Mouse (Mus musculus) forebrain, embryonic 10.5 days (tissue): ENCODE results near the gene Klhl31. TPM values are rescaled to one million over a fixed set of nuclear protein-coding genes. Genes with fewer than 3 reads are reported as not detected.

Experiments used
- DNase-seq: peaks from one replicate; pipeline ENCODE4 v3.0.0-alpha.2; 2017; ENCODE audit warnings: low spot score; ENCODE audit errors: extremely low spot score
- H3K27ac ChIP-seq: fragments of 300-500 bp; sonication (generic); 2 replicates; pipeline ENCODE4 v1.5.1; 2016; ENCODE audit warnings: mild to moderate bottlenecking
- H3K27me3 ChIP-seq: fragments of 300-500 bp; sonication (generic); 2 replicates; pipeline ENCODE4 v1.6.1; 2016; ENCODE audit warnings: mild to moderate bottlenecking; ENCODE audit not compliant: poor library complexity, severe bottlenecking
- H3K36me3 ChIP-seq: fragments of 300-500 bp; sonication (generic); replicated peaks from 2 replicates; pipeline ENCODE4 v1.6.1; 2016; ENCODE audit warnings: mild to moderate bottlenecking, moderate library complexity
- H3K4me1 ChIP-seq: fragments of 300-500 bp; sonication (generic); 2 replicates; pipeline ENCODE4 v1.6.1; 2016
- H3K4me3 ChIP-seq: fragments of 300-500 bp; sonication (generic); 2 replicates; pipeline ENCODE4 v1.5.1; 2016; ENCODE audit warnings: mild to moderate bottlenecking, moderate library complexity
- H3K9me3 ChIP-seq: fragments of 300-500 bp; sonication (generic); 2 replicates; pipeline ENCODE4 v1.6.1; 2016; ENCODE audit warnings: mild to moderate bottlenecking, moderate library complexity
- WGBS: fragments of 180-500 bp; shearing (Covaris S2); methylation state at CpG from one replicate; pipeline ENCODE4 v1.1.7; 2016; 5-methylcytosine and 5-hydroxymethylcytosine counted together
- polyA plus RNA-seq: library from polyadenylated mRNA; unstranded; fragments of >200 nt; fragmentation: Nextera tagmentation; extraction: Ambion mirVana; gene quantifications from 2 replicates; pipeline ENCODE4 v1.2.1, GENCODE M21; 2016

The Klhl31 gene
- 0.20 and 0.22 TPM in 2 replicates for polyA plus RNA-seq

- Histone ChIP-seq H3K9me3 (no peaks in the 10 kb centered on the region), H3K27me3 (no peaks in the 10 kb centered on the region), H3K4me3 (no peak within 1 kb of the TSS), H3K27ac (no peak within 1 kb of the TSS), H3K36me3 (no peaks in the 10 kb centered on the region), H3K4me1 (peaks cover 5% of the 10 kb centered on the region; the same call in 1 of the 2 replicates)
- no peak for DNase-seq
- WGBS, result 65% methylated on average over 10 of the region's 10 CpGs
Measured at GRCm38 (mm10) chr9:77636450-77636951, at the start of gene Klhl31. Klhl31 (plus strand) TSS chr9:77636500.

DNA sequence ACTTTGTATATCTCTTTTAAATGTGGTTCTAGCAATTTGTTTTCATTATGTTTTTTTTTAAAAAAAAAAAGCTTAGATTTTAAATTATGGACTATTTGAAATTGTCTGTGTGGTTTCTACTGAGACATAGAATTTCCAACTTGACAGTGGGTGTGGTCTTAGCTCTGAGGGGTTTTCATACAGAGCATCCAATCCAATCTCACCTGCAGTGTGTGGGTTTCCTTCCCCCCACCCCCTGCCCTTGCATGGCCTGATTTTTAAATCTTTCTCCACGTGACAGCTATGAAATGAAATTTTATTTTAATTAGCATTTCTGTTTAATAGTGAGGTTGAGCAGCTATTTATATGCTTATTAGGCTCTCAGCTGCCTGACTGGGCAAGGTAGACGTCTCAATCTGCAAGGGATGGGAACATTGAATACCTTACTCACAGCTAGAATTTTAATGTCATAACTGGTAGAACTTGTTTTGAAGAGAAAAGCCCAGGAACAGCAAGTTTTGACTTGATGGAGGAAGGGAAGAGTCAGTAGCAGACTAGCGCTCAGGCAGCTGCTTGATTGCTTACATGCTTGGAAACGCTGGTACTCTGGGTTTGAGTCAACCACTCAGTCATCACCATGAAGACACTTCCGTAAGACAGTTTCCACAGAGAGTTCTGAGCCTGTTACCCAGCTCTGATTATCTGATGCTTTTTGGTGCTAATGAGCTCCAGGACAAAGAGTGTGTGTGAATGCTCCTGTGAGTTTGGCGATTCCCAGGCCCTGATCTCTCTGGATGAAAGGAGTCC lies 49.3 kb upstream of the Klhl31 start:
- H3K27ac ChIP-seq, result peak overlapping the region; percentile 13; the same call in 1 of the 2 replicates
- WGBS, result 58% methylated on average over 6 of the region's 6 CpGs

GRCm38 (mm10) chr9:77587616-77588015 lies 48.7 kb upstream of the Klhl31 start:
- no peak for DNase-seq
- Histone ChIP-seq H3K4me3 (no peak overlapping the region), H3K27me3 (no peaks in the 10 kb centered on the region), H3K4me1 (peaks cover 48% of the 10 kb centered on the region), H3K9me3 (no peaks in the 10 kb centered on the region), H3K36me3 (no peaks in the 10 kb centered on the region), H3K27ac (0 out of 2 replicates have a peak overlapping the region, but pooled peaks have one; percentile 13)
- 79% methylated on average over 7 of the region's 7 CpGs for WGBS

More for the DNA sequence above, 49.3 kb upstream of the Klhl31 start:
- H3K36me3 ChIP-seq, result no peaks in the 10 kb centered on the region
- no peaks in the 10 kb centered on the region for H3K9me3 ChIP-seq
- no peaks in the 10 kb centered on the region for H3K27me3 ChIP-seq
- no peak overlapping the region for H3K4me3 ChIP-seq
- H3K4me1 ChIP-seq, result peaks cover 44% of the 10 kb centered on the region
- DNase-seq, result no peak

- Histone ChIP-seq H3K36me3 (no peaks in the 10 kb centered on the region), H3K9me3 (no peaks in the 10 kb centered on the region), H3K27ac (0 out of 2 replicates have a peak overlapping the region, but pooled peaks have one; percentile 54), H3K4me3 (no peak overlapping the region), H3K27me3 (no peaks in the 10 kb centered on the region), H3K4me1 (peaks cover 44% of the 10 kb centered on the region)
- no peak for DNase-seq
- 23% methylated on average over 2 of the region's 2 CpGs for WGBS
Measured at GRCm38 (mm10) chr9:77589496-77589895, 46.8 kb upstream of the Klhl31 start.

DNA sequence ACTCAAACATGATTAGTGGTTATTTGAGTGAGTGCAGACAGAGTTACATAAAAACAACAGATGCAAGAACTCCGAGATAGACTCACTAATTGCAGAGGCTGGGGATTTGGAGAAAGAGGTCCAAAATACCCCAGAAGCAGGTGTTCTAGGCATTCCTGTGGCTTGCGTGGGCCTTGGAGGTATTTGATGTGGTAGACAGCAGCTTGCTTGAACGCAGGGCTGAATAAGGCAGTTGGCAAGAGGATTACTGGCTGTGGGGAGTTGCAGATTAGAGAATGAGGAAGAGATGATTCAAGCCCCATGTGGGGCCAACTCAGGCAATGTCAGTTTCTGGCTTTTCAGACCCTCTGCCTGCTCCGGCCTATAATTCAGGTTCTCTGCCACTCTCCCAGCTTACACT lies 43.9 kb upstream of the Klhl31 start:
- H3K27me3 ChIP-seq, result no peaks in the 10 kb centered on the region
- WGBS, result 55% methylated on average over 4 of the region's 4 CpGs
- no peak overlapping the region for H3K4me3 ChIP-seq
- peaks cover 53% of the 10 kb centered on the region for H3K4me1 ChIP-seq
- H3K36me3 ChIP-seq, result no peaks in the 10 kb centered on the region
- no peak overlapping the region for H3K27ac ChIP-seq
- DNase-seq, result no peak
- H3K9me3 ChIP-seq, result no peaks in the 10 kb centered on the region

- Histone ChIP-seq H3K4me1 (peaks cover 31% of the 10 kb centered on the region), H3K4me3 (peak overlapping the region; percentile 21; the same call in 1 of the 2 replicates), H3K27ac (peak overlapping the region; percentile 81), H3K36me3 (no peaks in the 10 kb centered on the region), H3K9me3 (no peaks in the 10 kb centered on the region), H3K27me3 (no peaks in the 10 kb centered on the region)
- WGBS, result 24% methylated on average over 12 of the region's 12 CpGs
- DNase-seq, result peak; percentile 36
Measured at GRCm38 (mm10) chr9:77595006-77595626, 41.2 kb upstream of the Klhl31 start.

GRCm38 (mm10) chr9:77596355-77596754 lies 39.9 kb upstream of the Klhl31 start:
- peak; percentile 69 for DNase-seq
- WGBS, result 37% methylated on average over 7 of the region's 7 CpGs
- H3K27me3 ChIP-seq, result no peaks in the 10 kb centered on the region
- no peaks in the 10 kb centered on the region for H3K36me3 ChIP-seq
- peaks cover 26% of the 10 kb centered on the region for H3K4me1 ChIP-seq
- no peak overlapping the region for H3K4me3 ChIP-seq
- H3K27ac ChIP-seq, result no peak overlapping the region
- H3K9me3 ChIP-seq, result no peaks in the 10 kb centered on the region

DNA sequence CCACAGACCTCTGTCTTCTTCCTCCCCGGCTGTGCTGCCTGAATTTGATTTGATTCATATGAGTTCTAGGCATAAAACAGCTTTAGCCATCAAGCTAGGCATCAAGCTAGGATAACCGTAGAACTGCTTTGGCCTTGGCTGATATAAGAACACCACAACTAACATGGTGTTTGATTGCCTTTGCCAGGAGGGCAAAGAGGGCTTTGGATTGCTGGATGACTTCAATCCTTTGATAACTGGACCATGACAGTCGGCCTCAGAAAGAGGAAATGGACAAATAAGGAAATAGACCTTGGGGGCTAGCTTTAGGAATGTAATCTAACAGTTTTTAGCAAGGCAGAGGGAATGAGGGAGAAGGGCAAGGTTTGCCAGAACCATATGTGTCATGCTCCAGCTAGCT lies 37.7 kb upstream of the Klhl31 start:
- H3K36me3 ChIP-seq, result no peaks in the 10 kb centered on the region
- H3K27ac ChIP-seq, result no peak overlapping the region
- H3K9me3 ChIP-seq, result no peaks in the 10 kb centered on the region
- DNase-seq, result no peak
- no peak overlapping the region for H3K4me3 ChIP-seq
- H3K27me3 ChIP-seq, result no peaks in the 10 kb centered on the region
- H3K4me1 ChIP-seq, result peaks cover 28% of the 10 kb centered on the region
- WGBS, result 67% methylated on average over 3 of the region's 3 CpGs

DNA sequence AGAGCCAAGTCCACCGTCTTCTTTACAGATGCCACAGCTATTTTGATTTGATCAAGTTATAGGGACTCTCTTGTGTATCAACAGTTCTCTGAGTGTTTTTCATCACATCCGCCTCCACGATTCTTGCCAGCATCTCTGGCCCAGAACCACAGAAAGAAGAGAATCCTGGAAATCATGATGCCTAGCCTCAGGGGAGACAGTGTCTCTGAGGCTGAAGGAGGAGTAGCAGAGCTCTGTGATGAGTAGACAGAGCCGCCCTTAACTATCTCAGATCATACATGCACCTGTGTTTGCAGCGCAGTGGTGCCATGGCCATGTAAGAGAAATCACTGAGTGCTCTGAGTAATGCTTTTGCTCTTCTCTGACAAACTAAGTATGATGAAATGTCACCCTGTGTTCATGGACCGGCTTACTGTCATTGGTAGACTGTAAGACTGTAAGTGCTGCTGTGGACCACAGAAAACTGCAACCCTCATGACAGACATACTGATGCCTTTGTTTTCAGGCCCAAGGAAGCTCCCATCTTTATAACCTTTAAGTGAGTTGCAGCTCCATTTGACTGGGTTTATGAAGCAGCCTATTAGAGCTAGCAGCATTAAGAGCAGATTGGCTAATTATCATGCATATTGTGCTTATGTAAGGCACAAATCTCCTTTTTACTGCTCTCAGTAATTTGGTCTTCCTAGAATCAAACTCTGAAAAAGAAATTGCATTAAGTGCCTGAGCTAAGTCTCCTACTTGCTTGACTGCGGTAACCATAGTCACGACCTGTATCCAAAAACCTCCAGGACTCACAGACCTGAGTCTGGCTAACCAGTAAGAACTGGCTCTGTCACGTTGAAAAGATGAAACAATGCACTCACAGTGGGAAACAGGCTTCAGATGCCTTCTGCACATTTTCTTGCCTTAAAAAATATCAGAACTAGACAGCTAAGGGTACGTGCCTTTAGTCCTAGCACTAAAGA lies 33.7 kb upstream of the Klhl31 start:
- Histone ChIP-seq H3K27ac (peak overlapping the region; percentile 32; the same call in 1 of the 2 replicates), H3K36me3 (no peaks in the 10 kb centered on the region), H3K9me3 (no peaks in the 10 kb centered on the region), H3K4me3 (no peak overlapping the region), H3K27me3 (no peaks in the 10 kb centered on the region), H3K4me1 (peaks cover 9% of the 10 kb centered on the region; the same call in 1 of the 2 replicates)
- WGBS, result 84% methylated on average over 10 of the region's 10 CpGs
- DNase-seq, result no peak

DNA sequence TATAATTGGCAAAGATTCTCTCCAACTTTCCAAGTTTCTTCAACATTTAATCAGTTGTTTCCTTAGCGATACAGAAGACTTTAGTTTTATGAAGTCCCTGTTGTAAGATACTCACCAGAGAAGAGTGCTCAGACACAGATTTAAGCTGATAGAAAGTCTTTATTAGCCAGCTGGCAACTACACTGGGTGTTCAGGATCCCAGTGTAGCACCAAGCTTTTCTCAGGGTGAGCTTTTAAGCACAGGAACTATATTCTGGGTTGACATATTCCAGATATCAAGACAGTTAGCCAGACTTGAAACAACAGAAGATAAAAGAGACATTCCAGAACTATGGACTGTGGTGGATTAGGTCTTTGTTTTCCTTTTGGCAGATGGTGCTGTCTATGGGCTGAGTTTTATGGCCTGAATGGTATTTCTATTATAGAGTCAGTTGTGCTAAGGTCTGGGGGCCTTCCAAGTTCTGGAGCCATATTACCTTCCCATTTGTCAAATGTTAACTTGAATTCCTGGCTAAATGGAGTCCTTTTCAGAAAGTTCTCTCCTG lies 32.3 kb upstream of the Klhl31 start:
- Histone ChIP-seq H3K4me1 (peaks cover 9% of the 10 kb centered on the region; the same call in 1 of the 2 replicates), H3K27me3 (no peaks in the 10 kb centered on the region)
- WGBS, result 96% methylated on average over 1 of the region's 1 CpGs

DNA sequence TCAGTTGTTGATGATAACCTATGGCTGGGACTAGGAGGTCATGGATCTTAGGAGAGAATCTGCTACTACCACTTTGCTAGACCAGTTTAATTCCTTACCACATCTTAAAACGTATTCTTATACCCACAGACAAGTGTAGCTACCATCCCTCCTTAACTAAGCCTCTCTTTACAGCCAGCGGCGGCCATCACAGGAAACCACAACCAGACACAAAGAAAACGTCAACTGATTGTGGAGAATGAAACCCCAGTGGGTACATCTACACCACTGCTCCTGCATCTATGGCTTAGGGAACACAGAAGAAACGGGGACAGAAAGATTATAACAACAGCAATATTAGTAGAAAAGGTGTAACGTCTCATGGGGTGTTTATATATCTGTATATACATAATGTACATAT lies 29.0 kb upstream of the Klhl31 start:
- Histone ChIP-seq H3K27me3 (no peaks in the 10 kb centered on the region), H3K36me3 (no peaks in the 10 kb centered on the region), H3K4me1 (peaks cover 7% of the 10 kb centered on the region; the same call in 1 of the 2 replicates), H3K4me3 (no peak overlapping the region), H3K27ac (no peak overlapping the region), H3K9me3 (no peaks in the 10 kb centered on the region)
- WGBS, result 80% methylated on average over 6 of the region's 6 CpGs
- DNase-seq, result no peak

More for the DNA sequence above, 32.3 kb upstream of the Klhl31 start:
- Histone ChIP-seq H3K4me3 (no peak overlapping the region), H3K9me3 (no peaks in the 10 kb centered on the region), H3K36me3 (no peaks in the 10 kb centered on the region), H3K27ac (no peak overlapping the region)
- no peak for DNase-seq

GRCm38 (mm10) chr9:77607840-77608239 lies 28.5 kb upstream of the Klhl31 start:
- H3K27ac ChIP-seq, result no peak overlapping the region
- no peaks in the 10 kb centered on the region for H3K9me3 ChIP-seq
- no peak overlapping the region for H3K4me3 ChIP-seq
- peaks cover 2% of the 10 kb centered on the region; the same call in 1 of the 2 replicates for H3K4me1 ChIP-seq
- H3K27me3 ChIP-seq, result no peaks in the 10 kb centered on the region
- peak; percentile 48 for DNase-seq
- H3K36me3 ChIP-seq, result no peaks in the 10 kb centered on the region
- 34% methylated on average over 7 of the region's 7 CpGs for WGBS
